Mouse (Mus musculus) MEL (cell line): ENCODE results near the gene Plbd2. TPM values are rescaled to one million over a fixed set of nuclear protein-coding genes. Genes with fewer than 3 reads are reported as not detected.

Experiments
- DNase-seq: peaks from one replicate; pipeline ENCODE4 v3.0.0; 2011; ENCODE audit warnings: low read depth, low spot score
- H3K27ac ChIP-seq: 2 replicates; pipeline ENCODE4 v1.5.1; 2012; ENCODE audit warnings: low read depth, mild to moderate bottlenecking, control low read depth, low read length, moderate library complexity; ENCODE audit not compliant: control insufficient read depth
- H3K27me3 ChIP-seq, 2 experiments: fragments of 150-350 bp in 1 of 2; sonication (generic) in 1 of 2; 2 replicates each; pipeline ENCODE4 v1.6.1; 2012; ENCODE audit warnings: low read length in 2 of 2, mild to moderate bottlenecking in 2 of 2, improper control_type of control experiment in 1 of 2, moderate library complexity in 1 of 2; ENCODE audit not compliant: insufficient read depth in 2 of 2, control insufficient read depth in 1 of 2
- H3K36me3 ChIP-seq, 2 experiments: 2 replicates each; pipeline ENCODE4 v1.6.1; 2012 to 2014; ENCODE audit warnings: low read length in 2 of 2, improper control_type of control experiment in 1 of 2, inconsistent platforms in 1 of 2, mild to moderate bottlenecking in 1 of 2; ENCODE audit not compliant: insufficient read depth in 2 of 2, control insufficient read depth in 1 of 2
- H3K4me1 ChIP-seq, 2 experiments: fragments of 150-350 bp in 1 of 2; sonication (generic) in 1 of 2; 2 replicates each; pipeline ENCODE4 v1.6.1; 2012; ENCODE audit warnings: low read length in 2 of 2, improper control_type of control experiment in 1 of 2, mild to moderate bottlenecking in 1 of 2; ENCODE audit not compliant: insufficient read depth in 2 of 2, control insufficient read depth in 1 of 2
- H3K4me3 ChIP-seq, 2 experiments: fragments of 150-350 bp in 1 of 2; sonication (generic) in 1 of 2; 2 replicates each; pipeline ENCODE4 v1.5.1; 2012; ENCODE audit warnings: low read depth in 2 of 2, low read length in 2 of 2, mild to moderate bottlenecking in 2 of 2, moderate library complexity in 2 of 2, control low read depth in 1 of 2, improper control_type of control experiment in 1 of 2; ENCODE audit not compliant: control insufficient read depth in 1 of 2, insufficient read depth in 1 of 2
- H3K79me2 ChIP-seq: 2 replicates; pipeline ENCODE4 v1.6.1; 2012; ENCODE audit warnings: mild to moderate bottlenecking, low read length, moderate library complexity; ENCODE audit not compliant: control insufficient read depth, poor library complexity, insufficient read depth
- H3K9ac ChIP-seq: 2 replicates; pipeline ENCODE4 v1.6.1; 2012; ENCODE audit warnings: low read depth, mild to moderate bottlenecking, control low read depth, low read length, moderate library complexity; ENCODE audit not compliant: control insufficient read depth, poor library complexity, severe bottlenecking
- H3K9me3 ChIP-seq: fragments of 150-350 bp; sonication (generic); replicated peaks from 2 replicates; pipeline ENCODE4 v1.6.1; 2012; ENCODE audit warnings: mild to moderate bottlenecking, low read length, improper control_type of control experiment, moderate library complexity; ENCODE audit not compliant: insufficient read depth
- BHLHE40 ChIP-seq: IDR thresholded peaks from 2 replicates; pipeline ENCODE4 v1.6.1; 2012; ENCODE audit warnings: low read depth, mild to moderate bottlenecking, inconsistent platforms, low read length, improper control_type of control experiment, borderline replicate concordance
- CHD2 ChIP-seq: IDR thresholded peaks from 2 replicates; pipeline ENCODE4 v1.6.1; 2011; ENCODE audit warnings: low read length, improper control_type of control experiment
- CTCF ChIP-seq, 3 experiments: IDR thresholded peaks in 2 of 3; conservative IDR thresholded peaks in 1 of 3; 2 replicates each; pipeline ENCODE4 v1.5.1; 2011 to 2012; ENCODE audit warnings: low read length in 3 of 3, low read depth in 2 of 3, mild to moderate bottlenecking in 2 of 3, improper control_type of control experiment in 1 of 3, inconsistent platforms in 1 of 3, mixed read lengths in 1 of 3, moderate library complexity in 1 of 3; ENCODE audit not compliant: control insufficient read depth in 1 of 3, insufficient read depth in 1 of 3, poor library complexity in 1 of 3, severe bottlenecking in 1 of 3
- E2F4 ChIP-seq: IDR thresholded peaks from 2 replicates; pipeline ENCODE4 v1.6.1; 2011; ENCODE audit warnings: low read depth, low read length, improper control_type of control experiment, borderline replicate concordance
- ELF1 ChIP-seq: IDR thresholded peaks from 2 replicates; pipeline ENCODE4 v1.6.1; 2014; ENCODE audit warnings: low read depth, mild to moderate bottlenecking, inconsistent platforms, low read length, improper control_type of control experiment, moderate library complexity
- EP300 ChIP-seq, 2 experiments: IDR thresholded peaks; 2 replicates each; pipeline ENCODE4 v1.6.1; 2011; ENCODE audit warnings: improper control_type of control experiment in 2 of 2, low read length in 2 of 2, low read depth in 1 of 2, mild to moderate bottlenecking in 1 of 2
- ETS1 ChIP-seq: IDR thresholded peaks from 2 replicates; pipeline ENCODE4 v1.6.1; 2012; ENCODE audit warnings: low read depth, mild to moderate bottlenecking, inconsistent platforms, low read length, improper control_type of control experiment, moderate library complexity
- GATA1 ChIP-seq: IDR thresholded peaks from 2 replicates; pipeline ENCODE4 v1.6.1; 2011; ENCODE audit warnings: low read depth, low read length, improper control_type of control experiment
- HCFC1 ChIP-seq: IDR thresholded peaks from 2 replicates; pipeline ENCODE4 v1.6.1; 2012; ENCODE audit warnings: low read depth, mild to moderate bottlenecking, inconsistent platforms, low read length, improper control_type of control experiment, moderate library complexity
- MAFK ChIP-seq: IDR thresholded peaks from 2 replicates; pipeline ENCODE4 v1.6.1; 2011; ENCODE audit warnings: low read depth, mild to moderate bottlenecking, low read length, improper control_type of control experiment, borderline replicate concordance
- MAX ChIP-seq: IDR thresholded peaks from 2 replicates; pipeline ENCODE4 v1.6.1; 2011; ENCODE audit warnings: low read length, improper control_type of control experiment
- MAZ ChIP-seq: IDR thresholded peaks from 2 replicates; pipeline ENCODE4 v1.6.1; 2012; ENCODE audit warnings: low read depth, mild to moderate bottlenecking, inconsistent platforms, low read length, improper control_type of control experiment
- MEF2A ChIP-seq: IDR thresholded peaks from 2 replicates; pipeline ENCODE4 v1.6.1; 2014; ENCODE audit warnings: low read depth, mild to moderate bottlenecking, inconsistent platforms, low read length, improper control_type of control experiment; ENCODE audit not compliant: poor library complexity, insufficient replicate concordance, severe bottlenecking; ENCODE audit errors: extremely low read depth
- MYB ChIP-seq: IDR thresholded peaks from 2 replicates; pipeline ENCODE4 v1.6.1; 2011; ENCODE audit warnings: mild to moderate bottlenecking, low read depth, low read length, improper control_type of control experiment
- NRF1 ChIP-seq: IDR thresholded peaks from 2 replicates; pipeline ENCODE4 v1.6.1; 2014; ENCODE audit warnings: low read depth, mild to moderate bottlenecking, inconsistent platforms, low read length, improper control_type of control experiment, moderate library complexity; ENCODE audit not compliant: poor library complexity, insufficient read depth, severe bottlenecking
- POLR2A ChIP-seq, 2 experiments: IDR thresholded peaks; 2 replicates each; pipeline ENCODE4 v1.6.1; 2011 to 2012; ENCODE audit warnings: low read length in 2 of 2, mild to moderate bottlenecking in 2 of 2, control low read depth in 1 of 2, improper control_type of control experiment in 1 of 2, low read depth in 1 of 2, moderate library complexity in 1 of 2; ENCODE audit not compliant: control insufficient read depth in 1 of 2, insufficient read depth in 1 of 2, poor library complexity in 1 of 2
- POLR2AphosphoS2 ChIP-seq: IDR thresholded peaks from 2 replicates; pipeline ENCODE4 v1.6.1; 2011; ENCODE audit warnings: low read length, improper control_type of control experiment
- RAD21 ChIP-seq: IDR thresholded peaks from 2 replicates; pipeline ENCODE4 v1.6.1; 2011; ENCODE audit warnings: mild to moderate bottlenecking, low read depth, low read length, improper control_type of control experiment
- SIN3A ChIP-seq: IDR thresholded peaks from 2 replicates; pipeline ENCODE4 v1.6.1; 2012; ENCODE audit warnings: low read length, improper control_type of control experiment, inconsistent platforms
- SMC3 ChIP-seq: IDR thresholded peaks from 2 replicates; pipeline ENCODE4 v1.6.1; 2011; ENCODE audit warnings: low read depth, low read length, improper control_type of control experiment
- TBP ChIP-seq: IDR thresholded peaks from 2 replicates; pipeline ENCODE4 v1.8.0; 2011; ENCODE audit warnings: low read depth, low read length, improper control_type of control experiment
- ZC3H11A ChIP-seq: IDR thresholded peaks from 2 replicates; pipeline ENCODE4 v1.6.1; 2012; ENCODE audit warnings: low read depth, mild to moderate bottlenecking, inconsistent platforms, low read length, improper control_type of control experiment
- ZKSCAN1 ChIP-seq: IDR thresholded peaks from 2 replicates; pipeline ENCODE4 v1.6.1; 2012; ENCODE audit warnings: low read depth, mild to moderate bottlenecking, inconsistent platforms, low read length, improper control_type of control experiment, moderate library complexity
- ZNF384 ChIP-seq: IDR thresholded peaks from 2 replicates; pipeline ENCODE4 v1.6.1; 2012; ENCODE audit warnings: low read depth, mild to moderate bottlenecking, inconsistent platforms, low read length, improper control_type of control experiment
- polyA plus RNA-seq, 2 experiments: library from polyadenylated mRNA; stranded (reverse) in 1 of 2; unstranded in 1 of 2; fragments of >175 nt in 1 of 2; fragments of >200 nt in 1 of 2; gene quantifications; 2 replicates each; pipeline versions ENCODE4 v1.2.1 to v1.2.4; 2012; ENCODE audit warnings: low replicate concordance in 2 of 2, low read depth in 1 of 2; ENCODE audit not compliant: insufficient read length in 2 of 2, insufficient read depth in 1 of 2, missing spikeins in 1 of 2
- total RNA-seq: library from RNA; depleted of rRNA; stranded (reverse); fragments of 300-350 nt; gene quantifications from 2 replicates; pipeline ENCODE4 v1.2.3, GENCODE M21; 2012

Plbd2 gene
- total and polyA plus RNA-seq, 3 experiments: 10.1 to 30.5 TPM; not detected in 1

GRCm38 (mm10) chr5:120438991-120439710, 64.3 kb downstream of the Plbd2 start:
- Histone ChIP-seq H3K9ac (no peak overlapping the region), H3K27me3 (no peaks in the 10 kb centered on the region), H3K4me3 (no peak overlapping the region), H3K36me3 (no peaks in the 10 kb centered on the region), H3K9me3 (no peaks in the 10 kb centered on the region), H3K79me2 (no peaks in the 10 kb centered on the region), H3K27ac (no peak overlapping the region), H3K4me1 (no peaks in the 10 kb centered on the region)
- TF ChIP-seq TBP (no peak), CTCF (IDR thresholded peaks at IDR 0.05 in 2 of 3, conservative IDR thresholded peaks at IDR 0.05 in 1 of 3; ENCODE audit: control insufficient read depth in 1 of 3, insufficient read depth in 1 of 3, low read depth in 2 of 3, low read length in 3 of 3, poor library complexity in 1 of 3, severe bottlenecking in 1 of 3) (no peak), MAFK (no peak), ZKSCAN1 (no peak), RAD21 (no peak), MAX (no peak), SIN3A (no peak), ETS1 (no peak), MAZ (no peak), SMC3 (no peak), HCFC1 (no peak), NRF1 (no peak), POLR2AphosphoS2 (no peak), POLR2A (IDR thresholded peaks at IDR 0.05; ENCODE audit: control insufficient read depth in 1 of 2, insufficient read depth in 1 of 2, low read depth in 1 of 2, low read length in 2 of 2, poor library complexity in 1 of 2) (no peak), CHD2 (no peak), GATA1 (no peak), BHLHE40 (no peak), E2F4 (no peak), ZNF384 (no peak), ZC3H11A (no peak)
- no peak for DNase-seq

GRCm38 (mm10) chr5:120438469-120438868, 65.0 kb downstream of the Plbd2 start:
- no peaks in the 10 kb centered on the region for H3K27me3 ChIP-seq
- no peak for DNase-seq
- no peaks in the 10 kb centered on the region for H3K79me2 ChIP-seq
- no peak for TF ChIP-seq ELF1
- TF ChIP-seq TBP: no peak
- TF ChIP-seq EP300 (IDR thresholded peaks at IDR 0.05; ENCODE audit: low read depth in 1 of 2, low read length in 2 of 2): no peak
- TF ChIP-seq SMC3: no peak
- no peak for TF ChIP-seq MEF2A
- TF ChIP-seq MYB: no peak
- no peak for TF ChIP-seq HCFC1
- no peak for TF ChIP-seq POLR2A (IDR thresholded peaks at IDR 0.05; ENCODE audit: control insufficient read depth in 1 of 2, insufficient read depth in 1 of 2, low read depth in 1 of 2, low read length in 2 of 2, poor library complexity in 1 of 2)
- TF ChIP-seq CHD2: no peak
- TF ChIP-seq, all 39 proteins: peak for 0
- Histone ChIP-seq H3K9ac (no peak overlapping the region), H3K27ac (no peak overlapping the region), H3K4me1 (no peaks in the 10 kb centered on the region), H3K4me3 (no peak overlapping the region), H3K9me3 (no peaks in the 10 kb centered on the region), H3K36me3 (no peaks in the 10 kb centered on the region)
